Mouse (Mus musculus) CH12F3 (cell line): ENCODE results near the gene Uqcrh.

Source experiments
- in situ Hi-C: fragments of 300-500 bp; cut with MboI; formaldehyde crosslinking; loops from 2 replicates; pipeline ENCODE4 v1.14.3; 2020; ENCODE audit warnings: low sequenced_read_pairs

Uqcrh gene

GRCm38 (mm10) chr4:116074861-116075620 is at the start of gene Uqcrh, which contains the start of gene Lrrc41:
Uqcrh (minus strand) TSS chr4:116075071.
Lrrc41 (plus strand) TSS chr4:116075269.
- in situ Hi-C loops, result no loop called here

- in situ Hi-C loops, result no loop called here
Observed at GRCm38 (mm10) chr4:116123602-116124519, 49.0 kb upstream of the Uqcrh start, which contains the start of the genes Rad54l and Pomgnt1. Rad54l (minus strand) TSS chr4:116123690. Pomgnt1 (plus strand) TSS chr4:116123840.

GRCm38 (mm10) chr4:116122762-116123161 is 47.9 kb upstream of the Uqcrh start:
- in situ Hi-C loops, result no loop called here

GRCm38 (mm10) chr4:116111486-116111885 is 36.6 kb upstream of the Uqcrh start:
- in situ Hi-C loops, result no loop called here

GRCm38 (mm10) chr4:116110695-116111094 is 35.8 kb upstream of the Uqcrh start:
- in situ Hi-C loops, result no loop called here

GRCm38 (mm10) chr4:116105278-116105677 is 30.4 kb upstream of the Uqcrh start:
- in situ Hi-C loops, result no loop called here

GRCm38 (mm10) chr4:116100959-116101358 is 26.1 kb upstream of the Uqcrh start:
- in situ Hi-C loops, result no loop called here

- in situ Hi-C loops, result no loop called here
Observed at GRCm38 (mm10) chr4:116097211-116097610, 22.3 kb upstream of the Uqcrh start.

- in situ Hi-C loops, result no loop called here
Observed at GRCm38 (mm10) chr4:116096291-116096690, 21.4 kb upstream of the Uqcrh start.

- in situ Hi-C loops, result no loop called here
Observed at GRCm38 (mm10) chr4:116088510-116089249, 13.8 kb upstream of the Uqcrh start.

- in situ Hi-C loops, result no loop called here
Observed at GRCm38 (mm10) chr4:116077240-116078095, 2.6 kb upstream of the Uqcrh start.

- in situ Hi-C loops, result no loop called here
Observed at GRCm38 (mm10) chr4:116076369-116077231, 1.7 kb upstream of the Uqcrh start.

GRCm38 (mm10) chr4:116075631-116076368 is 929 bp upstream of the Uqcrh start:
- in situ Hi-C loops, result no loop called here

- in situ Hi-C loops, result no loop called here
Observed at GRCm38 (mm10) chr4:116074145-116074675, 661 bp downstream of the Uqcrh start.

- in situ Hi-C loops, result no loop called here
Observed at GRCm38 (mm10) chr4:116073146-116073545, 1.7 kb downstream of the Uqcrh start.

- in situ Hi-C loops, result no loop called here
Observed at GRCm38 (mm10) chr4:116070116-116070515, 4.8 kb downstream of the Uqcrh start.

- in situ Hi-C loops, result no loop called here
Observed at GRCm38 (mm10) chr4:116063855-116064254, 11.0 kb downstream of the Uqcrh start.
